Mouse (Mus musculus): ENCODE results near the gene Smchd1. TPM values are rescaled to one million over a fixed set of nuclear protein-coding genes. Genes with fewer than 3 reads are reported as not detected.
"Not testable (repeated sequence)": the region's sequence is repeated elsewhere in the genome, so short reads cannot be mapped to it uniquely, and the experiment has no call there.

Gene Smchd1
- polyA plus RNA-seq, 1 experiment, result 113 TPM

- no peak overlapping the region for H3K27ac ChIP-seq (ENCODE audit: insufficient read depth, low read length)
- no peaks in the 10 kb centered on the region for H3K9me3 ChIP-seq (replicated peaks; ENCODE audit: control insufficient read depth, insufficient read depth, low read length, poor library complexity, severe bottlenecking)
- H3K4me3 ChIP-seq (ENCODE audit: low read depth, low read length), result no peak overlapping the region
- H3K36me3 ChIP-seq (ENCODE audit: control insufficient read depth, insufficient read depth, low read length, poor library complexity, severe bottlenecking), result no peaks in the 10 kb centered on the region
- no peaks in the 10 kb centered on the region for H3K27me3 ChIP-seq (ENCODE audit: control insufficient read depth, insufficient read depth, low read length, poor library complexity, severe bottlenecking)
- TF ChIP-seq CTCF (IDR thresholded peaks at IDR 0.05; ENCODE audit: low read depth, low read length), result no peak
- TF ChIP-seq POLR2A (IDR thresholded peaks at IDR 0.05; ENCODE audit: insufficient read depth, low read length), result no peak
- no peak for TF ChIP-seq EP300 (IDR thresholded peaks at IDR 0.05; ENCODE audit: insufficient read depth, low read depth, low read length)
- H3K9ac ChIP-seq (ENCODE audit: low read depth, poor library complexity, severe bottlenecking), result no peak overlapping the region
- H3K4me1 ChIP-seq (ENCODE audit: control insufficient read depth, insufficient read depth, low read length), result no peaks in the 10 kb centered on the region
Observed at GRCm38 (mm10) chr17:71471261-71471660, 3.9 kb downstream of the Smchd1 start.

- H3K4me1 ChIP-seq (ENCODE audit: control insufficient read depth, insufficient read depth, low read length), result no peaks in the 10 kb centered on the region
- H3K36me3 ChIP-seq (ENCODE audit: control insufficient read depth, insufficient read depth, low read length, poor library complexity, severe bottlenecking), result peaks cover 8% of the 10 kb centered on the region
- TF ChIP-seq EP300 (IDR thresholded peaks at IDR 0.05; ENCODE audit: insufficient read depth, low read depth, low read length) (no peak), POLR2A (IDR thresholded peaks at IDR 0.05; ENCODE audit: insufficient read depth, low read length) (no peak), CTCF (IDR thresholded peaks at IDR 0.05; ENCODE audit: low read depth, low read length) (no peak)
- no peak overlapping the region for H3K4me3 ChIP-seq (ENCODE audit: low read depth, low read length)
- no peaks in the 10 kb centered on the region for H3K9me3 ChIP-seq (replicated peaks; ENCODE audit: control insufficient read depth, insufficient read depth, low read length, poor library complexity, severe bottlenecking)
- no peak overlapping the region for H3K27ac ChIP-seq (ENCODE audit: insufficient read depth, low read length)
- no peak overlapping the region for H3K9ac ChIP-seq (ENCODE audit: low read depth, poor library complexity, severe bottlenecking)
- H3K27me3 ChIP-seq (ENCODE audit: control insufficient read depth, insufficient read depth, low read length, poor library complexity, severe bottlenecking), result no peaks in the 10 kb centered on the region
Observed at GRCm38 (mm10) chr17:71460312-71460711, 14.8 kb downstream of the Smchd1 start.

- Histone ChIP-seq H3K27me3 (ENCODE audit: control insufficient read depth, insufficient read depth, low read length, poor library complexity, severe bottlenecking) (no peaks in the 10 kb centered on the region), H3K27ac (ENCODE audit: insufficient read depth, low read length) (no peak within 1 kb of the TSS), H3K9me3 (replicated peaks; ENCODE audit: control insufficient read depth, insufficient read depth, low read length, poor library complexity, severe bottlenecking) (no peaks in the 10 kb centered on the region), H3K9ac (ENCODE audit: low read depth, poor library complexity, severe bottlenecking) (no peak within 1 kb of the TSS), H3K4me3 (ENCODE audit: low read depth, low read length) (no peak within 1 kb of the TSS), H3K36me3 (ENCODE audit: control insufficient read depth, insufficient read depth, low read length, poor library complexity, severe bottlenecking) (peaks cover 8% of the 10 kb centered on the region), H3K4me1 (ENCODE audit: control insufficient read depth, insufficient read depth, low read length) (no peaks in the 10 kb centered on the region)
- TF ChIP-seq POLR2A (IDR thresholded peaks at IDR 0.05; ENCODE audit: insufficient read depth, low read length), result no peak
- no peak for TF ChIP-seq CTCF (IDR thresholded peaks at IDR 0.05; ENCODE audit: low read depth, low read length)
- no peak for TF ChIP-seq EP300 (IDR thresholded peaks at IDR 0.05; ENCODE audit: insufficient read depth, low read depth, low read length)
Observed at GRCm38 (mm10) chr17:71459818-71460217, 15.3 kb downstream of the Smchd1 start, which contains the start of gene Gm4707. TSS of gene Gm4707 (minus strand) at chr17:71459918.

GRCm38 (mm10) chr17:71457361-71457760, 17.8 kb downstream of the Smchd1 start:
- H3K27me3 ChIP-seq (ENCODE audit: control insufficient read depth, insufficient read depth, low read length, poor library complexity, severe bottlenecking); H3K36me3 ChIP-seq (ENCODE audit: control insufficient read depth, insufficient read depth, low read length, poor library complexity, severe bottlenecking): not testable (repeated sequence)

DNA sequence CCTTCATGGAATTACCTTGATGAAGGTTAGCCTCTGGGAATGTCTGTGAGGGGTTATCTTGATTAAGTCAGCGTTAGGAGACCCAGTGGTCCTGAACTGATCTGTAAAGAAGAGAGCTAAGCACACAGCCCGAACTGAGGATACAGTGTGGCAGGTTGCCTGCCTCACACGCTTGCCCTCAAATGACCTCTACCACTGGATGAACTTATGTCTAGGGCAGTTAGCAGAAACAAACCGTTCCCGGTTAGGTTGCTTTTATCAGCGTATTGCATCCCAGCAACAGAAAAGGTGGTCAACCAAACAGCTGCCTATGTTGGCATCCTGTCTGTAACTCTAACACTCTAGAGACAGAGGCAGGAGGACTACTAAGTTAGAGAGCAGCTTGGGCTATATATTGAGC, 30.0 kb downstream of the Smchd1 start:
- Histone ChIP-seq H3K36me3 (ENCODE audit: control insufficient read depth, insufficient read depth, low read length, poor library complexity, severe bottlenecking) (peaks cover 11% of the 10 kb centered on the region; the same call in 1 of the 2 replicates), H3K9ac (ENCODE audit: low read depth, poor library complexity, severe bottlenecking) (no peak overlapping the region), H3K27me3 (ENCODE audit: control insufficient read depth, insufficient read depth, low read length, poor library complexity, severe bottlenecking) (no peaks in the 10 kb centered on the region), H3K9me3 (replicated peaks; ENCODE audit: control insufficient read depth, insufficient read depth, low read length, poor library complexity, severe bottlenecking) (no peaks in the 10 kb centered on the region), H3K4me1 (ENCODE audit: control insufficient read depth, insufficient read depth, low read length) (no peaks in the 10 kb centered on the region), H3K27ac (ENCODE audit: insufficient read depth, low read length) (no peak overlapping the region), H3K4me3 (ENCODE audit: low read depth, low read length) (no peak overlapping the region)
- TF ChIP-seq EP300 (IDR thresholded peaks at IDR 0.05; ENCODE audit: insufficient read depth, low read depth, low read length) (no peak), POLR2A (IDR thresholded peaks at IDR 0.05; ENCODE audit: insufficient read depth, low read length) (no peak), CTCF (IDR thresholded peaks at IDR 0.05; ENCODE audit: low read depth, low read length) (no peak)

More at GRCm38 (mm10) chr17:71457361-71457760, 17.8 kb downstream of the Smchd1 start:
- H3K4me1 ChIP-seq (ENCODE audit: control insufficient read depth, insufficient read depth, low read length); H3K9ac ChIP-seq (ENCODE audit: low read depth, poor library complexity, severe bottlenecking); H3K27ac ChIP-seq (ENCODE audit: insufficient read depth, low read length); H3K9me3 ChIP-seq (replicated peaks; ENCODE audit: control insufficient read depth, insufficient read depth, low read length, poor library complexity, severe bottlenecking); H3K4me3 ChIP-seq (ENCODE audit: low read depth, low read length): not testable (repeated sequence)

GRCm38 (mm10) chr17:71444718-71445117, 30.4 kb downstream of the Smchd1 start:
- TF ChIP-seq POLR2A (IDR thresholded peaks at IDR 0.05; ENCODE audit: insufficient read depth, low read length), result no peak
- TF ChIP-seq EP300 (IDR thresholded peaks at IDR 0.05; ENCODE audit: insufficient read depth, low read depth, low read length), result no peak
- TF ChIP-seq CTCF (IDR thresholded peaks at IDR 0.05; ENCODE audit: low read depth, low read length), result no peak
- H3K36me3 ChIP-seq (ENCODE audit: control insufficient read depth, insufficient read depth, low read length, poor library complexity, severe bottlenecking), result peaks cover 11% of the 10 kb centered on the region; the same call in 1 of the 2 replicates
- H3K27me3 ChIP-seq (ENCODE audit: control insufficient read depth, insufficient read depth, low read length, poor library complexity, severe bottlenecking), result no peaks in the 10 kb centered on the region
- no peaks in the 10 kb centered on the region for H3K9me3 ChIP-seq (replicated peaks; ENCODE audit: control insufficient read depth, insufficient read depth, low read length, poor library complexity, severe bottlenecking)
- no peak overlapping the region for H3K4me3 ChIP-seq (ENCODE audit: low read depth, low read length)
- no peaks in the 10 kb centered on the region for H3K4me1 ChIP-seq (ENCODE audit: control insufficient read depth, insufficient read depth, low read length)
- H3K27ac ChIP-seq (ENCODE audit: insufficient read depth, low read length), result no peak overlapping the region
- H3K9ac ChIP-seq (ENCODE audit: low read depth, poor library complexity, severe bottlenecking), result no peak overlapping the region
